Mouse (Mus musculus): ENCODE results near the gene Cab39. TPM values are rescaled to one million over a fixed set of nuclear protein-coding genes. Genes with fewer than 3 reads are reported as not detected.

The Cab39 gene
- polyA plus RNA-seq, 1 experiment from 2014 or later: 68.3 TPM

DNA sequence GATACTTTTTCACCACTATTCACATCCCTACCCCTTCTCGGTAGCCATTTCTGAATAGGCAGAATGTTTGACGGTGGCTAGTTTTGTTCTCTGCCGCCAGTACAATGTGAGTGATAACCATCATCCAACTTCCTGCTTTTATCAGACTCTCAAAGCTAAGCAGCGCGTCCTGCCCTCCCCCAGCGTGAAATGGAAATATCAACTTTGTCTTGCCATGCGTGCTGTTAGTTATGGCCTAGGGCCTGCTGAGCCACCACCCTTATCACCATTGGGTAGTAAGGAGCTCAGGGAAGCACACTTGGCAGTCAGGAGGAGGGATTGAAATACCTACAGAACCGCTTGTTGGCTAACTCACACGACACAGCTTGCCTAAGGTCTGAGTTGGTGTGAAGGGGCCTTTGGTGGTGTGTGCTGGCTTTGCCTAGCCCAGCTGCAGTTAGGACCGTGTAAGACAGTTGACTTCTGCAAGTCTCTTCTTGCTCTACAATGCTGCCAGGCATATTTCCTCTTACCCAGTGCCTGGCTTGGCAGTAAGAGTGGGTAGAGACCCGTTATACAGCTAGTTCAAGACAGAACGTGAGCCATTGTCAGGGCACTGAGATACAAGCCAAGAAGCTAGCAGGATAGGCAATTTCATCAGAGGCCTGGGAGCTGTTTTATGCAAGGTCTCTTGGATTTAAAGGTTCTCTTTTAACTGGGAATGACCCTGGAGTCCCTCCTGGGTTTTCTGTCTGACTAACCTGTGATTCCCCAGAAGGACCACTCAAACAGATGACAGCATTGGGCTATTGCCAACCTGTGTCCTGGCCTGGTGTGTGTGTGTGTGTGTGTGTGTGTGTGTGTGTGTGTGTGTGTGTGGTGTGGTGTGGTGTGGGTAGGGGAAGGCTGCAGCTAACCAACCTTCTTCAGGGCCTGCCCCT lies 103.8 kb downstream of the Cab39 start:
- Histone ChIP-seq H3K27ac (peak overlapping the region; percentile 79), H3K4me1 (peaks cover 71% of the 10 kb centered on the region), H3K4me3 (replicated peaks) (no peak overlapping the region), H3K36me3 (replicated peaks) (no peaks in the 10 kb centered on the region), H3K4me2 (peak overlapping the region; percentile 82), H3K9me3 (no peaks in the 10 kb centered on the region), H3K9ac (0 out of 2 replicates have a peak overlapping the region, but pooled peaks have one; percentile 12), H3K27me3 (no peaks in the 10 kb centered on the region)
- no peak for ATAC-seq (ENCODE audit: low FRiP score)
- 72% methylated on average over 12 of the region's 12 CpGs for WGBS

DNA sequence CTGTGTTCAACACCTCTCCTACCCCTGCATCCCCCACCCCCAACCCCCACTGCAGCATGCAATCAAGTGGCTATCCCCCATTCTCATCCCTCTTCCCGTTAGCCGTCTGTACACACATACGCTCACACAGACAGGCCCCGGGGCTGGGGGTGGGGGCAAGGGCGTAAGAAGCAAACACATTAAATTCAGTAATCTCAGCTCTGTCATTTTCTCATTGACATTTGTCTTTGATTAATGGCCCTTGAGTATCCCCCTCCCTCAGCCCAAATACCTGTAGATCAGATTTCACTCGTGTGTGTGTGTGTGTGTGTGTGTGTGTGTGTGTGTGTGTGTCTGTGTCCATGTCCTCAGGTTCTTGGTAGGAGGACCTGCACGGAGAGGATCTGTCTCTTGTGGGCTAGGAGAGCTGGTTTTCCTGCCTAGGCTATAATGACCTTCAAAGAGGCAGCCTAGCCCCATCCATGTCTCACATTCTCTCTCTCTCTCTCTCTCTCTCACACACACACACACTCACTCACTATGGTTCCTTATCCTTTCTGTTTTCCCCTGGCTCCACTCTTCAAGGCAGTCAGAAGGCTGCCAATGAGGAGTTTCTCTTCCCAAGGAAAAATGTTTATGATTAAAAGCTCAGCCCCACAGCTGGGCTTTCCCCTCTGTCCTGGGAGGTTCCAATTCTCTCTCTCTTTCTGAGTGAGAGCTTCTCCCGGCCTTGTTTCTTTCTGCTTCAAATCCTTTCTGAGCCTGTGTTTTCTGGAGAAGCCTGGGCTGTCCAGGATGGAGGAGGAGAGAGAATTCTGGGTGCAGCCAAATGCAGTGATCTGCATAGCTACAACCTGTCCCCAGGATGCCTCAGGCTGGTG lies 104.9 kb downstream of the Cab39 start:
- Histone ChIP-seq H3K4me3 (replicated peaks) (no peak overlapping the region), H3K27me3 (no peaks in the 10 kb centered on the region), H3K27ac (peak overlapping the region; percentile 79), H3K9ac (peak overlapping the region; percentile 33), H3K36me3 (replicated peaks) (peaks cover 2% of the 10 kb centered on the region), H3K4me1 (peaks cover 80% of the 10 kb centered on the region), H3K4me2 (peak overlapping the region; percentile 82), H3K9me3 (no peaks in the 10 kb centered on the region)
- WGBS: 31% methylated on average over 8 of the region's 8 CpGs
- ATAC-seq (ENCODE audit: low FRiP score): no peak

DNA sequence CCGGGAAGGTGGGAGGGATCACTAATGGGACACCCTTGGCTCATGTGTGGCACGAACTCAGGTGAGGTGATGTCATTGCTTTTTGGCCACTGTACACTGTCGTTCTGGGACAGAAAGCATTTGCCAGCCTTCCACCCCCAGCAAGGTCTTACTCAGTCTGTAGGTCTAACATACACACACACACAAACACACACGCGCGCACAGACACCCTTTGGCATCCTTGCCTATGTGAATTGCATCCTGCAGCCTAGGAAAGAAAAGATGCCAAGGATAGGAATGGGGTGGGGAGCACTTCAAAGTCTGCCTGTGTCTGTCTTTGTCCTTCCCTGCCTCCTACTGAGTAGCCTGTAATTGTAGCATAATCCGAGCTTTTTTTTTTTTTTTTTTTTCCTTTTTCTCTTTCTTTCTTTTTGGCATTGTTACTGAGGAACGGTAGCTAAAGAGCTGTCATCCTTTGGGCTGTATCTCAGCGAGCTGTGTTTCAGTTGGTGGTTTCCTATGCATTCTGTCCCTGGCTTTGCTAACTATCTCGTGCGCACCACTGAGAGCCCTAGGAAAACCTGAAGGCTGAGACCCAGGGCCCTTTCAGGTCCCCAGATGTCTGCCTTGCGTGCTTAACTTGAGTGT lies 105.6 kb downstream of the Cab39 start:
- WGBS: 17% methylated on average over 12 of the region's 12 CpGs
- peak overlapping the region; percentile 79 for H3K27ac ChIP-seq
- ATAC-seq (ENCODE audit: low FRiP score): no peak

DNA sequence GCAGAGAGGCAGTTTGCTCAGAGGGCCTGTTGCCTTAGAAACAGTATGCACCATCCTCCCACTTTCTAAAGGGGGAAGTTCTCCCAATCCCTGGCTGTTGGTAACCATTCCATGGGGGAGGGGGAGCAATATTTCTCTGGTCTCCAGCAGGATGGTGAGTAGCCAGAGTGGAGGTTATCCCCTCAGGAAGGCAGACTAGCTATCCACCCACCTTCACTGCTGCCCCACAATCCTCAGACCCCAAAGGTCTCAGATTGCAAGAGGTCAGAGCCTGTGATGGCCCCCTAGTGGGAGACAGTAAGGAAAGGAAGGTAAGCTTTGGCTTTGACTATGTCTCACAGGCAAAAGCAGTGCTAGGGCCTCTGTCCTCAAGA lies 106.1 kb downstream of the Cab39 start:
- Histone ChIP-seq H3K4me1 (peaks cover 76% of the 10 kb centered on the region), H3K9ac (0 out of 2 replicates have a peak overlapping the region, but pooled peaks have one; percentile 0)

More for the DNA sequence above, 105.6 kb downstream of the Cab39 start:
- H3K4me1 ChIP-seq: peaks cover 78% of the 10 kb centered on the region
- H3K4me2 ChIP-seq: peak overlapping the region; percentile 82
- no peaks in the 10 kb centered on the region for H3K27me3 ChIP-seq
- H3K9me3 ChIP-seq: no peaks in the 10 kb centered on the region
- H3K9ac ChIP-seq: peak overlapping the region; percentile 33; the same call in 1 of the 2 replicates
- no peak overlapping the region for H3K4me3 ChIP-seq (replicated peaks)
- peaks cover 10% of the 10 kb centered on the region for H3K36me3 ChIP-seq (replicated peaks)

DNA sequence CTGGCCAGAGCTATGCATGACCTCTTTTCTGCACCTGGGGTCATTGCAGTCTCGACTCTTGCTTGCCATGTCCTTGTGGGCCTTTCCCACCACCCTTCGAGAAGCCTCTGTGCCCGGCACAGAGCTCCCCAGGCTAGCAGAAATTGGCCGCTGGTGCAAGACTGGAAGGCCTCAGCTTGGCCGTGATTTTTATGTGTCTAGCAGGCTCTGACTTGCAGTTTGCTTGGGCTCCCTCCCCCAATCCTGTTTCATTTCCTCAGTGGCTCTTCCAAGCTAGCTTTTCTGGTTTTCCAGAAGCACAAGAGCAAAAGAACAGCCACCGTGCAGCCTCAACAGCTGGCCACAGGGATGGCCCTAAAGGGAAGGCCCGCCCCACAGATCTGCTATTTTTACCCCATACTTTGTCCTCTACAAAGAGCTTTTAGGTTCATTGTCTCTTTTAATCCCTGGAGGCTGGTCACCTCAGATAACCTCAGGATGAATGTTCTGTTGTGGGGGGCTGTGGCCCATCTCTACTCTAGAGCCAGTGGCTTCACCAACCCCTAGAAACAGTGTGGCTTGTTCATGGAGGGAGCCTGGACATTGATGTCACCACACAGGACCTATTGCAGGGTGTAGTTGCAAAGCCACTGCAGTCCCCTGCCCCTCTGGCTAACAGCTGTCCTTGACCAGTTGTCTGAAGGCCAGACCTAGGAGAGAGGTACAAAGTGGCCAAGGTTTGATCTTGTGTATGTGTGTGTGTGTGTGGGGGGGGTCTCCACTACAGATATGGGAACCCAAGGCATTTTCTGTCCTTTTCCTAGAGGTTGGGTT lies 107.5 kb downstream of the Cab39 start:
- WGBS: 69% methylated on average over 7 of the region's 7 CpGs
- Histone ChIP-seq H3K4me2 (no peak overlapping the region), H3K4me1 (peaks cover 71% of the 10 kb centered on the region)

More for the DNA sequence above, 106.1 kb downstream of the Cab39 start:
- Histone ChIP-seq H3K4me3 (replicated peaks) (no peak overlapping the region), H3K36me3 (replicated peaks) (peaks cover 14% of the 10 kb centered on the region), H3K9me3 (no peaks in the 10 kb centered on the region), H3K27me3 (no peaks in the 10 kb centered on the region), H3K27ac (peak overlapping the region; percentile 79), H3K4me2 (peak overlapping the region; percentile 82)
- ATAC-seq (ENCODE audit: low FRiP score): no peak

More for the DNA sequence above, 107.5 kb downstream of the Cab39 start:
- Histone ChIP-seq H3K36me3 (replicated peaks) (peaks cover 27% of the 10 kb centered on the region), H3K9me3 (no peaks in the 10 kb centered on the region), H3K27ac (no peak overlapping the region), H3K9ac (no peak overlapping the region), H3K27me3 (no peaks in the 10 kb centered on the region), H3K4me3 (replicated peaks) (no peak overlapping the region)
- ATAC-seq (ENCODE audit: low FRiP score): no peak

Small RNA genes lying within 50 kb of the gene (microRNA-seq; reads per million reads assigned to microRNA genes)
- not detected for gene Gm25472
- not detected for gene Mir8096

Other genes starting within 250 kb of the Cab39 start
- gene G530012D18Rik, start 217.8 kb upstream of the Cab39 start, polyA plus RNA-seq (2016; fragmentation: Nextera tagmentation; extraction: Ambion mirVana): not detected in 2 replicates
- 0.37 TPM in 2 replicates for gene Sp110, start 194.6 kb upstream of the Cab39 start, polyA plus RNA-seq (2016; fragmentation: Nextera tagmentation; extraction: Ambion mirVana)
- 0.31 and 0.38 TPM in 2 replicates for gene Sp140, start 193.1 kb upstream of the Cab39 start, polyA plus RNA-seq (2016; fragmentation: Nextera tagmentation; extraction: Ambion mirVana)
- gene Sp100, start 143.5 kb upstream of the Cab39 start, polyA plus RNA-seq (2016; fragmentation: Nextera tagmentation; extraction: Ambion mirVana): 0.40 and 0.97 TPM in 2 replicates
- 0.53 and 1.6 TPM in 2 replicates for gene A630001G21Rik, start 14.8 kb upstream of the Cab39 start, polyA plus RNA-seq (2016; fragmentation: Nextera tagmentation; extraction: Ambion mirVana)
- 116 and 119 TPM in 2 replicates for gene Itm2c, start 100.8 kb downstream of the Cab39 start, polyA plus RNA-seq (2016; fragmentation: Nextera tagmentation; extraction: Ambion mirVana)
- gene 4933407L21Rik, start 135.0 kb downstream of the Cab39 start, polyA plus RNA-seq (2016; fragmentation: Nextera tagmentation; extraction: Ambion mirVana): 2.4 and 3.7 TPM in 2 replicates
- 0.05 TPM in 1 of 2 replicates, not detected in the other for gene Gpr55, start 167.6 kb downstream of the Cab39 start, polyA plus RNA-seq (2016; fragmentation: Nextera tagmentation; extraction: Ambion mirVana)
- gene Spata3, start 223.4 kb downstream of the Cab39 start, polyA plus RNA-seq (2016; fragmentation: Nextera tagmentation; extraction: Ambion mirVana): not detected in 2 replicates

Data from forebrain, embryonic 12.5 days (tissue).